Mouse (Mus musculus) heart, embryonic 12.5 days (tissue): ENCODE measurements around the gene Krt75. TPM values are rescaled to one million over a fixed set of nuclear protein-coding genes. Genes with fewer than 3 reads are reported as not detected.

ENCODE experiments used
- microRNA-seq: library from miRNA; unstranded; fragments of <30 nt; microRNA quantifications from one replicate; pipeline ENCODE4, GENCODE M21; 2017
- polyA plus RNA-seq: library from polyadenylated mRNA; unstranded; fragments of >200 nt; fragmentation: Nextera tagmentation; extraction: Ambion mirVana; gene quantifications from 2 replicates; pipeline ENCODE4 v1.2.1, GENCODE M21; 2016

Krt75 gene
- polyA plus RNA-seq, 1 experiment from 2014 or later = not detected

Small RNAs within 50 kb of the gene (microRNA-seq; reads per million reads assigned to microRNA genes)
- gene Gm44393 = not detected
- not detected for gene Gm44460

Other genes starting within 250 kb of the Krt75 start
- gene Krt80, start 203.7 kb downstream of the Krt75 start, polyA plus RNA-seq = 7.0 and 7.5 TPM in 2 replicates
- gene Krt7, start 162.9 kb downstream of the Krt75 start, polyA plus RNA-seq = 25.1 TPM in 2 replicates
- gene Krt87, start 135.1 kb downstream of the Krt75 start, polyA plus RNA-seq = not detected in 2 replicates
- not detected in 2 replicates for gene Krt88, start 126.2 kb downstream of the Krt75 start, polyA plus RNA-seq
- gene Krt81, start 110.2 kb downstream of the Krt75 start, polyA plus RNA-seq = not detected in 2 replicates
- gene Krt86, start 100.4 kb downstream of the Krt75 start, polyA plus RNA-seq = not detected in 2 replicates
- not detected in 2 replicates for gene Krt83, start 82.4 kb downstream of the Krt75 start, polyA plus RNA-seq
- not detected in 2 replicates for gene Gm49425, start 56.6 kb downstream of the Krt75 start, polyA plus RNA-seq
- gene Krt84, start 41.1 kb downstream of the Krt75 start, polyA plus RNA-seq = not detected in 2 replicates
- not detected in 2 replicates for gene Krt82, start 23.2 kb downstream of the Krt75 start, polyA plus RNA-seq
- gene Krt90, start 11.0 kb downstream of the Krt75 start, polyA plus RNA-seq = 0.06 and 0.28 TPM in 2 replicates
- gene Gm5414, start 54.3 kb upstream of the Krt75 start, polyA plus RNA-seq = not detected in 2 replicates
- not detected in 2 replicates for gene Gm5478, start 73.5 kb upstream of the Krt75 start, polyA plus RNA-seq
- gene Krt6b, start 106.4 kb upstream of the Krt75 start, polyA plus RNA-seq = not detected in 2 replicates
- gene Krt6a, start 120.4 kb upstream of the Krt75 start, polyA plus RNA-seq = not detected in 2 replicates
- 1.1 and 1.9 TPM in 2 replicates for gene Krt5, start 139.0 kb upstream of the Krt75 start, polyA plus RNA-seq
- not detected in 2 replicates for gene Krt71, start 169.2 kb upstream of the Krt75 start, polyA plus RNA-seq
- gene Krt72, start 212.6 kb upstream of the Krt75 start, polyA plus RNA-seq = not detected in 2 replicates
- gene Krt73, start 228.4 kb upstream of the Krt75 start, polyA plus RNA-seq = not detected in 2 replicates
- gene Krt2, start 244.3 kb upstream of the Krt75 start, polyA plus RNA-seq = not detected in 2 replicates